Mouse (Mus musculus) frontal cortex, postnatal 36 days (tissue): Measurements from ENCODE around the gene Golga5.

Experiments used
- DNase-seq, 2 experiments: peaks; one replicate each; pipeline ENCODE4 v3.0.0; 2022; ENCODE audit warnings: low spot score in 2 of 2

Gene Golga5

DNA sequence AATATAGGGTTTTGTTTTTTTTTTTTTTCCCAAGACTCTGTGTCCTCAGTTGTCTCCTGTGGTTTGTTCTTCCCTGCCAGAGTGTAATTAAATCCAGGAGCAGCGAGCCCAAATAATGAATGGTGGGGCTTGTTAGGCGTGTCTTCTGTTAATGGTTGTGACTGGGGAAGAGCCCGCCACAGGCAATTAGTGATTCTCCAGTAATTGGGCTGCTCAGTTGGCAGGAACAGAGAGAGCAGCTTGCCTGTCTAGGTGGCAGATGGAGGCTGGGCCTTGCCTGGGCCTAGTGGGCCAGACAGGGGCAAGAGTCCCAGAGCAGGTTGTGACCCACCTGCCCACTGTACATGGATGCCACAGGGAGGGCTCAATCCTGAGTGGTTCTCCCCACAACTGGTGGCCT, 42.4 kb downstream of the Golga5 start:
- no peak for DNase-seq

DNA sequence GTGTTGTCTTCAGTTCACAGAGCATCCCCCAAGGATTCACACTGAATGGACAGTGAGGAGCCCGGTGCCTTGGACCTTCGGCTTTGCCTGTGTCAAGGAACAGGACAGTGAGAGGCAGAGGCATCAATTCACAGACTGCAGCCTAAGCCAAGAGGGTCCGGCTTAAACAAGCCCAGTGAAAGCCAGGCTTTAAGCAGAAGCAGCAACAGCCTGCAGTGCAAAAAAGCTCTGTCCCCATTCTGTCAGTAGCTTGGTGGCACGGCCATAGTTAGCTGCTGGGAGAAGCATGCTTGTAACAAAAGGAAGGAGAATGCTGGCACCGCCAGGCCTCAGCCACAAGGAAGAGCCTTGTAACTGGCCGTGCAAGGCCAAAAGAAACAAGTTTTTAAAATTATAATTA, 45.2 kb downstream of the Golga5 start:
- DNase-seq = no peak

DNA sequence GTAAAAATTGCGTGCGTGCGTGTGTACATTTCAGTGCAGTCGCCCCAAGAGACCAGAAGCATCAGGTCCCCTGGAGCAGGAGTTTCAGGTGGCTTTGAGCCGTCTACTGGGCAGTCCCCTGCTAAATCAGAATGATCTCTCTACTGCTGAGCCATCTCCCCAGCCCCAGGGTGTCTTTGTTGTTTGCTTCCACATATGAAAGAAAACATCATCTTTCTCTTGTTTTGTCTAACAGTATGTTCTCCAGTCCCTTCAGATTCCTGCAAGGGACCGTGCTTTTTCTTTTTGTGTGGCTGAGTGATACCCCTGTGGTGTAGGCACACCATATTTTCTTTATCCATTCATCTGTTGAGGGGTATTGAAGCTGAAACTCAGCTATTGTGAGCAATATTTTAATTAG, 45.8 kb downstream of the Golga5 start:
- DNase-seq = no peak

GRCm38 (mm10) chr12:102516151-102516550, 47.2 kb downstream of the Golga5 start:
- no peak for DNase-seq

- DNase-seq = no peak
Observed at GRCm38 (mm10) chr12:102517647-102518046, 48.7 kb downstream of the Golga5 start.

DNA sequence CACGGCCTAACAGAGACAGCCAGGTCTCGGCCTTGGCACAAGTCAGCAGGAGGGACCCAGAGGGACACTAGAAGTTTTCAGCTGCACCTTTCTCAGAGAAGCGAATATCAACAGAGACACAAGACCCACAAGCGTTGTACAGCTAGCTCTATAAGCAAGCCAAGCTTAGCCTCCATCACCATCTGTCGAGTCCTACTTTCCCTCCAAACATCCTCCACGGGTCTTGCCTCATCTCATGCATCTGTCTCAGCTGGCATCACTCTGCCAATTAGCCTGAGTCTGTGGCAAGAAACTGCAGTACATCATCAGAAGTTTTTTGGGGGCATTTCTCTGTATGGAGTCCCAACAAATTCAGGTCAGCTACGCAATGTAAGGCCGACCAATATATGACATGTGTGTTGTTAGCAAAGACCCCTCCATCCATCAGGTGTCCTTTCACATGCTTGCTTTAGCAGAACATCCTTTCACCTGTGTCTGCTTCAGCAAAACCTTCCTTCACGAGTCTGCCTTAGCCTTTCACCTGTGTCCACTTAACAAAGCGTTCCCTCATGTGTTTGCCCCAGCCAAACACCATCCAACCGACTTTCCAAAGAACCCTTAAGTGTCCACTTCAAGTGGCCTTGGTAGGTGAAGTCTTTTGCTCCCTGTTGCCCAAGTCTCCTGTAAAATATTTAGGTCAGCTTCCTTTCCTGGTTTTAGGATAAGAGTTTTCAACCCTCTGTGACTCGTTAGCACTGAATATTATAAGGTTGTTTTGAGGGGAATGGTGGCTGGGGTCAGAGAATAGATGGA, 51.2 kb downstream of the Golga5 start:
- DNase-seq = no peak

DNA sequence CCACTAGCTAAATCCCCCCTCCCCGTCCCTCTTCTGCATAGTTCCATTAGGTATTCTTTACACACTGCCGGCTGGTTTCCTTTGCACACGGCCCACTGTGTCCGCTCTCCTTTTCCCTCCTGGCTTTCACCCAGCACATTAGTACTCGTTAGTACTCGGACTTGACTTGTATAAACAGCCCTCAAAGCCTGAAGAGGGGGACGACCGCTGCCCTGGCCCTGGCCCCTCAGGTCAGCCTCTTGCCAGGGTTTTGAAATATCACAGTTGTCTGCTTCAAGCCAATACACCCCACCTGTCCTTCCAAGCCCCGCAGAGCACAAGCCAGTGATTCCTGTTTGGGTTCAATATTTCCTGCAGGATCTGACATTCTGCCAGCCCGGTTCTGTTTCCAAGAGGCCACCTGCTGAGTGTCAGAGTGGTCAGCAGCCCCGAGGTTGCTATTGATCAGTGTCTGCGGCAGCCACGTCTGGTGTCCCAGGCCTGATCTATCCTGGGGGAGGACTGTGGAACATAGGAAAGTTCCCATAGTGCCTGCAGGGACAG, 52.9 kb downstream of the Golga5 start:
- DNase-seq = peak in 1 of 2 experiments; percentile 26

DNA sequence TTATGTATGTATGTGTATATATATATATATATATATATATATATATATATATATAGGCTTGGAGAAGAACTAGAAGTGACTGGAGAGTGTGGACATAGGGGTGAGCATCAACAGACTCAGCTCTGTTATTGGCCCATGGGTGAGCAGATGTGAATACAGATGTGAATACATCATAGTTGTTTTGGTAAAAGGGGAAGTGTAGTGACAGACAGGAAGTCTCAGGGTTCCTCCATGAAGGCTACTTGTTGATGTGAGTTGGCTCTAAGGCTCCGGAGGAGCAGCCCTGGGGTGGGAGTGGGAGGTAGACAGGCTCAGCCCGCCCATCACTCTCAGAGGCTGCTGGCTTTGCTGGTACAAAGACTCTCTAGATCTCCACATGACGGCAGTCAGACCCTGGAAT, 55.3 kb downstream of the Golga5 start:
- no peak for DNase-seq

DNA sequence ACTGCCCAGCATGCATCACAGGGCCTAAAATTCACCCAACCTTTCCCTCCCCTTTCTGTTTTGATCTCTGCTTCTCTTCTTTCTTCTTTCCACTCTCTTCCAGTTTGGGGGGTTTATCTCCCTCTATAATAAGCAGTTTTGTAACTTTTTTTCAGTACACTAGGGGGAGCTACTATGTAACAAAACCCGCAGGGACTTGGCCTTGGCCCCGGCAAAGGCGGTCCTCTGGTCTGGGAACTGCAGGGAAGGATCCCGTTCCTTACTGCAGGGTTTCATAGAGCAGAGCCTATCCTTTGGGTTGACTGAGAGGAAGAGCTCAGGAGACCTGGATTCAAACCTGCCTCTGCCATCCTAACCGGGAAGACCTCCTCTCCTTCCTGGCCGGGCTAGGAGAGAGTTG, 55.8 kb downstream of the Golga5 start:
- DNase-seq = no peak

- DNase-seq = no peak
Observed at GRCm38 (mm10) chr12:102527989-102528388, 59.1 kb downstream of the Golga5 start.

- DNase-seq = no peak
Observed at GRCm38 (mm10) chr12:102535796-102536195, 66.9 kb downstream of the Golga5 start.

DNA sequence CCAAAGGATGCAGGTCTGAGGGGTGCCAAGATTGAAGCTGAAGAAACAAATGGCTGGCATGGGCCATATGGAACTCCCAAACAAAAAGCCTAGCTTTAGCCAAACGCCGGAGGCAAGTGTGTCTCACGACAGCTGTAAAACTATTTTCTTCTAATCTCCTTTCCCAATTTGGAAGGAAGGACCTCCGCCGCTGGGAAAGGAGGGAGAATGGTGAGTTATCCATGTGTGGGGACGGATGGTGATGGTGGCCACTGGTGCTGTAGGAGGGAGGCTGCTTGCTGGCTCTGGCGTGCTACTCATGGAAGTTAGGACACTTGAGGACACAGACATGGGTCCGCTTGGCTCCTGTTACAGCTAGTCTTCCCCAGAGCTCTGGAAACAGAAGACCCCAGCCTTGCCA, 71.3 kb downstream of the Golga5 start:
- DNase-seq = peak in 1 of 2 experiments; percentile 27

- DNase-seq = no peak
Observed at GRCm38 (mm10) chr12:102541168-102541567, 72.2 kb downstream of the Golga5 start.

- DNase-seq = no peak
Observed at GRCm38 (mm10) chr12:102545122-102545521, 76.2 kb downstream of the Golga5 start.
